Mouse (Mus musculus) 3134 (cell line): ENCODE data around the gene Abca1.

Experiments
- DNase-seq: peaks from one replicate; pipeline ENCODE4 v3.0.0-alpha.2; 2011; ENCODE audit warnings: low spot score; ENCODE audit not compliant: insufficient read length; ENCODE audit errors: extremely low read depth

Gene Abca1

GRCm38 (mm10) chr4:53159767-53160166 is at the start of gene Abca1:
Gene Abca1 (minus strand): TSS chr4:53159895.
- DNase-seq = peak; percentile 25

GRCm38 (mm10) chr4:53204482-53204881 is 44.8 kb upstream of the Abca1 start:
- DNase-seq = no peak

- no peak for DNase-seq
Measured at GRCm38 (mm10) chr4:53203595-53204400, 44.1 kb upstream of the Abca1 start.

GRCm38 (mm10) chr4:53200276-53200675 is 40.6 kb upstream of the Abca1 start:
- DNase-seq = no peak

GRCm38 (mm10) chr4:53197842-53198241 is 38.1 kb upstream of the Abca1 start:
- no peak for DNase-seq

GRCm38 (mm10) chr4:53196058-53196771 is 36.5 kb upstream of the Abca1 start:
- peak; percentile 71 for DNase-seq

- DNase-seq = no peak
Measured at GRCm38 (mm10) chr4:53187071-53187470, 27.4 kb upstream of the Abca1 start.

GRCm38 (mm10) chr4:53186573-53186972 is 26.9 kb upstream of the Abca1 start:
- DNase-seq = no peak

GRCm38 (mm10) chr4:53186141-53186540 is 26.4 kb upstream of the Abca1 start:
- DNase-seq = no peak

GRCm38 (mm10) chr4:53181479-53181878 is 21.8 kb upstream of the Abca1 start:
- peak; percentile 35 for DNase-seq

GRCm38 (mm10) chr4:53179308-53179820 is 19.7 kb upstream of the Abca1 start:
- DNase-seq = no peak

GRCm38 (mm10) chr4:53178489-53178888 is 18.8 kb upstream of the Abca1 start:
- no peak for DNase-seq

- DNase-seq = no peak
Measured at GRCm38 (mm10) chr4:53177696-53178095, 18.0 kb upstream of the Abca1 start.

GRCm38 (mm10) chr4:53174906-53175305 is 15.2 kb upstream of the Abca1 start:
- no peak for DNase-seq

GRCm38 (mm10) chr4:53170403-53170802 is 10.7 kb upstream of the Abca1 start:
- no peak for DNase-seq

GRCm38 (mm10) chr4:53165231-53165630 is 5.5 kb upstream of the Abca1 start:
- no peak for DNase-seq

GRCm38 (mm10) chr4:53159176-53159575 is 519 bp downstream of the Abca1 start:
- no peak for DNase-seq

GRCm38 (mm10) chr4:53158634-53159033 is 1.1 kb downstream of the Abca1 start:
- no peak for DNase-seq

- no peak for DNase-seq
Measured at GRCm38 (mm10) chr4:53155471-53155870, 4.2 kb downstream of the Abca1 start.

- DNase-seq = no peak
Measured at GRCm38 (mm10) chr4:53153711-53154110, 6.0 kb downstream of the Abca1 start.

- no peak for DNase-seq
Measured at GRCm38 (mm10) chr4:53153061-53153460, 6.6 kb downstream of the Abca1 start.

GRCm38 (mm10) chr4:53152655-53153054 is 7.0 kb downstream of the Abca1 start:
- no peak for DNase-seq
